29 mouse cellular contexts compared by ENCODE assay signal in genomic region chr2:84975580-84975979, GRCm38 (mm10). TPM values are rescaled to one million over a fixed set of nuclear protein-coding genes. Genes with fewer than 3 reads are reported as not detected.
DNase-seq lines count a peak whose midpoint lies in the region; ATAC-seq lines count a peak whose summit lies in the region.
"Had no signal": no experiment of that assay in that cellular context is flagged by ENCODE, and none has a peak within 500 bp of the region (broad histone marks: within the 10 kb centered on the region; RNA-seq: fewer than 3 reads in every experiment).

No protein-coding gene starts in this region.

- intact Hi-C loops in left cerebral cortex, postnatal 25 days (cut with DNase I): no loop called here

- peak; percentile 33 for DNase-seq in 416B (ENCODE audit: low read depth)
- DNase-seq in gonadal fat pad, adult 2 months (ENCODE audit: low read depth): peak; percentile 14
- DNase-seq in left cerebral cortex, postnatal 25 days (ENCODE audit: low spot score in 2 of 2): no peak
- no peak for DNase-seq in neural tube, embryonic 10.5 days (ENCODE audit: extremely low spot score, low spot score)
- DNase-seq: adrenal gland, adult 8-10 months; adrenal gland, postnatal 14 days; adrenal gland, postnatal 36 days; B cell, adult 2 months; cerebellum, adult 11-12 months; cerebellum, adult 2 months; cerebellum, adult 9-10 months; cerebellum, postnatal 10 days; cerebellum, postnatal 36 days had no signal

- ATAC-seq in megakaryocyte, adult 5-6 weeks (ENCODE audit: poor library complexity, severe bottlenecking): peak; percentile 66
- ATAC-seq in erythroblast, adult 5-6 weeks (replicated peaks; ENCODE audit: low FRiP score, poor library complexity, severe bottlenecking): no peak
- ATAC-seq: activated CD4-positive, CD25-positive, alpha-beta regulatory T cell, adult 4 months; CD4-positive, CD25-positive, alpha-beta regulatory T cell, adult 4 months; forebrain, embryonic 14.5 days; forebrain, embryonic 16.5 days; Patski had no signal

RNA-seq across cellular contexts. Expression of gene Prg2, which starts 4.7 kb away (rescaled TPM):
- polyA plus RNA-seq in gonadal fat pad, adult 2 months (2012; rRNA removed): 0.23 TPM in 1 of 2 replicates, not detected in the other
- 48.6 and 96.7 TPM in 2 replicates for total RNA-seq in megakaryocyte, adult 5-6 weeks (2015)
- 238 and 301 TPM in 2 replicates for total RNA-seq in megakaryocyte, adult 5-6 weeks (2017)
- total RNA-seq in left cerebral cortex, postnatal 25 days (2021): not detected
- total RNA-seq in erythroblast, adult 5-6 weeks (2015; ENCODE audit: low replicate concordance): 140 and 215 TPM in 2 replicates
- total RNA-seq in erythroblast, adult 5-6 weeks (2017; ENCODE audit: low replicate concordance): 429 and 503 TPM in 2 replicates
- total RNA-seq: adrenal gland, adult 18-20 months; adrenal gland, adult 8-10 months; adrenal gland, postnatal 36 days had no signal
- polyA plus RNA-seq: CD4-positive, CD25-positive, alpha-beta regulatory T cell, adult 4 months; embryonic facial prominence, embryonic 14.5 days; erythroblast, embryonic 14.5 days; forebrain, embryonic 10.5 days; forebrain, embryonic 12.5 days; forebrain, embryonic 14.5 days; forebrain, embryonic 16.5 days; G1E; Patski had no signal

RNA-seq across cellular contexts. Expression of gene Prg3, which starts 12.4 kb away (rescaled TPM):
- not detected in 2 replicates for polyA plus RNA-seq in gonadal fat pad, adult 2 months (2012; rRNA removed)
- total RNA-seq in megakaryocyte, adult 5-6 weeks (2015): 6.2 and 11.0 TPM in 2 replicates
- total RNA-seq in megakaryocyte, adult 5-6 weeks (2017): 14.2 and 18.4 TPM in 2 replicates
- not detected for total RNA-seq in left cerebral cortex, postnatal 25 days (2021)
- 21.7 and 30.7 TPM in 2 replicates for total RNA-seq in erythroblast, adult 5-6 weeks (2015; ENCODE audit: low replicate concordance)
- total RNA-seq in erythroblast, adult 5-6 weeks (2017; ENCODE audit: low replicate concordance): 20.4 and 21.9 TPM in 2 replicates
- total RNA-seq: adrenal gland, adult 18-20 months; adrenal gland, adult 8-10 months; adrenal gland, postnatal 14 days; adrenal gland, postnatal 36 days; CH12.LX had no signal
- polyA plus RNA-seq: activated CD4-positive, CD25-positive, alpha-beta regulatory T cell, adult 4 months; CD4-positive, CD25-positive, alpha-beta regulatory T cell, adult 4 months; cerebellum, adult 2 months; embryonic facial prominence, embryonic 10.5 days; embryonic facial prominence, embryonic 12.5 days; embryonic facial prominence, embryonic 14.5 days; forebrain, embryonic 10.5 days; forebrain, embryonic 12.5 days; forebrain, embryonic 14.5 days; forebrain, embryonic 16.5 days; Patski had no signal

RNA-seq across cellular contexts. Expression of gene Slc43a3, which starts 39.2 kb away (rescaled TPM):
- polyA plus RNA-seq in gonadal fat pad, adult 2 months (2012; rRNA removed): 88.9 and 136 TPM in 2 replicates
- total RNA-seq in megakaryocyte, adult 5-6 weeks (2015): 51.4 and 53.0 TPM in 2 replicates
- total RNA-seq in megakaryocyte, adult 5-6 weeks (2017): 41.9 and 45.2 TPM in 2 replicates
- under 1 TPM; 0.41 to 0.53 TPM for total RNA-seq in left cerebral cortex, postnatal 25 days (2021)
- 207 and 247 TPM in 2 replicates for total RNA-seq in erythroblast, adult 5-6 weeks (2015; ENCODE audit: low replicate concordance)
- total RNA-seq in erythroblast, adult 5-6 weeks (2017; ENCODE audit: low replicate concordance): 227 and 246 TPM in 2 replicates
- polyA plus RNA-seq: Patski had no signal

Comparison
In these comparisons a context has a peak if more than half of its experiments do, and no peak if none do; other contexts are left out.
1. DNase-seq: peak in 416B (single experiment) and gonadal fat pad, adult 2 months (single experiment); none in left cerebral cortex, postnatal 25 days (0 of 2) and neural tube, embryonic 10.5 days (single experiment).
2. RNA of gene Prg2, which starts 4.7 kb away (total RNA-seq): 140 to 503 TPM in erythroblast, adult 5-6 weeks and 48.6 to 301 TPM in megakaryocyte, adult 5-6 weeks; not detected in left cerebral cortex, postnatal 25 days; every median in the first group is over 10 times any median in the second.
3. RNA of gene Prg3, which starts 12.4 kb away (total RNA-seq): 20.4 to 30.7 TPM in erythroblast, adult 5-6 weeks and 6.2 to 18.4 TPM in megakaryocyte, adult 5-6 weeks; not detected in left cerebral cortex, postnatal 25 days; every median in the first group is over 4 times any median in the second.
4. RNA of gene Slc43a3, which starts 39.2 kb away (total RNA-seq): 207 to 247 TPM in erythroblast, adult 5-6 weeks and 41.9 to 53.0 TPM in megakaryocyte, adult 5-6 weeks; 0.41 to 0.53 TPM in left cerebral cortex, postnatal 25 days; every median in the first group is over 10 times any median in the second.